Mouse (Mus musculus): ENCODE measurements at regions not wholly inside any gene's neighbourhood (a gene's known extent, or its start where the extent isn't known, plus 50 kb on each side); places are given as distances from the start of the nearest gene placed in this dataset.

DNA sequence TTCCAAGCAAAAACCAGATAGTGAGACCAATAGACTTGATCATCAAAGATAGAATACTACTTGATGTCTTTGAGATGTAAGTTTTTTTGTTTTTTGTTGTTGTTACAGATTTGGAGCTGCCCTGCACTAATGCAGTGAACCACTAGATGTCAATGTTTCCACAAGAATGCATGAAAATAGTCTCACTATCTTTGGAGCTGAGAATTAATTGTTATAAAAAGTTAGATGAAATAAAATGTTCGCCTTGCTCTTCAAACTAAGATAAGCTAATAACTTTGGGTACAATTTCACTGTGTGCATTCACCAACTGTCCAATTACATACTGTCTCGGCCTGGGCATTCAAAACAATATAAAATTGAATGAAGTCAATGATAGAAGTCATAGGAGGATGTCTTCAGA is 223.2 kb upstream of the Agtr1b start:
- DNase-seq: no peak

DNA sequence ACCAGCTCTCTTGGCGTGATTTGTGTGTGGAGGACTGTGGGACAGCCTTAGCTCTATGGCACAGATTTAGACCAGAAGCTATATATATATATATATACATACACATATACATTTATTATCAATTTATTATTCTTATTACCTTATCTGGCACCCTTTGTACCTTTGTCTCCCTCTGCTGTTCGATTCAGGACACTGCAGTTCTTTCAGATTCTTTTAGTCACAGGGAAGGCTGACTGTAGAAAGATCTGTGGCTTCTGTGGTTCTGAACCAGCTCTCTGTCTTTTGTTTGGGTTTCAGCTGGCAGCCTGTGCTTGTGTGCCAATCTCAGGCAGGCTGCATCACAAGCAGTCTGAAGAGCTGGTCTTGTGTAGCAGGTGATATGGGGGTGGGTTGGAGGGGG is 184.6 kb upstream of the Agtr1b start:
- DNase-seq: no peak

- DNase-seq: no peak
Observed at GRCm38 (mm10) chr3:20543991-20544390, 177.0 kb upstream of the Agtr1b start.

GRCm38 (mm10) chr3:20538492-20539004 is 171.6 kb upstream of the Agtr1b start:
- no peak for DNase-seq

- DNase-seq: no peak
Observed at GRCm38 (mm10) chr3:20520738-20521137, 153.8 kb upstream of the Agtr1b start.

DNA sequence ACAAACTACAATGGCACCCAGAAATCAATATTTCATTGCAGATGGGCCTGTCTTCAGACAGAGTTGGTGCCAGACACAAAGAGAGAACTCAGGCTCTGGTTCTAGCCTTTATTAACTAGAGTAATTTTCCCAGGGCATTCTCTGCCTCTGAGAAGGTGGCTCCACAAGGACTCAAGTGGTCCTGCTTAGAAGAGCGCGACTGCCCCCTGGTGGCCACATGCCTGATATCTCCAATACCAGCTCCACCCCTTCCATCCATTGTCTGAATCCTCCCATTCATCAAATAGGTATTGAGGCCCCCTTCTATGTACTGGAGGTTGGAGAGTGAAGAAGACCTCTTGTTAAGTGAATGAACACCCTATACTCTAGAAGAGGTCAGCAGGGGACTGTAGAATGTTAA is 142.2 kb upstream of the Agtr1b start:
- DNase-seq: peak; percentile 14

DNA sequence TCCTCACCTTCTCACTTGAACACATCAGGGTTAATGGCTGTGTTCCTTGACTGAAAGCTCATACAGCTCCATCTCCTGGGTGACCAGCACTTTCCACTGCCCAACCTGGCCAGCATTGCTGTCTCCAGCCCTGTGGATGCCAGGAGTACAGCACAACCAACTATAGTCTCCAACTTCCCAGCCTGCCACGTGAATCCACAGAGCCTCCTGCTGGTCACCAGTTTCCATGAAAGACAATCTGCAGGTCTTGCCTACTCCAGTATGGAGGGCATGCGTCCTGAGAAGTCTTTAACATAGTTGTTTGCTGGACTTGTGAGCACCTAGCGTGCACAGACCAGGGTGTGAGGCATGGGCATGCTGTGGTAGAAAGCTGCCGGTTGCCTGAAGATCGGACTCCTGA is 138.6 kb upstream of the Agtr1b start:
- DNase-seq: no peak
